Mouse (Mus musculus): ENCODE data around the gene Hsd11b1. TPM values are rescaled to one million over a fixed set of nuclear protein-coding genes. Genes with fewer than 3 reads are reported as not detected.

The Hsd11b1 gene
- total RNA-seq, 2 experiments from 2014 or later, result 3.7 to 3.9 TPM

GRCm38 (mm10) chr1:193250026-193250425 is 13.8 kb downstream of the Hsd11b1 start:
- no peak for DNase-seq (ENCODE audit: low spot score in 2 of 2)

- DNase-seq (ENCODE audit: low spot score in 2 of 2), result no peak
Measured at GRCm38 (mm10) chr1:193244235-193244634, 19.6 kb downstream of the Hsd11b1 start.

- no peak for DNase-seq (ENCODE audit: low spot score in 2 of 2)
Measured at GRCm38 (mm10) chr1:193243571-193244193, 20.2 kb downstream of the Hsd11b1 start.

- DNase-seq (ENCODE audit: low spot score in 2 of 2), result no peak
Measured at GRCm38 (mm10) chr1:193242863-193243262, 21.0 kb downstream of the Hsd11b1 start.

- peak; percentile 46 to 75 for DNase-seq (ENCODE audit: low spot score in 2 of 2)
Measured at GRCm38 (mm10) chr1:193242238-193242637, 21.6 kb downstream of the Hsd11b1 start.

- no peak for DNase-seq (ENCODE audit: low spot score in 2 of 2)
Measured at GRCm38 (mm10) chr1:193241436-193241835, 22.4 kb downstream of the Hsd11b1 start.

GRCm38 (mm10) chr1:193238426-193238825 is 25.4 kb downstream of the Hsd11b1 start:
- no peak for DNase-seq (ENCODE audit: low spot score in 2 of 2)

- no peak for DNase-seq (ENCODE audit: low spot score in 2 of 2)
Measured at GRCm38 (mm10) chr1:193234930-193235329, 28.9 kb downstream of the Hsd11b1 start.

GRCm38 (mm10) chr1:193234130-193234645 is 29.7 kb downstream of the Hsd11b1 start:
- DNase-seq (ENCODE audit: low spot score in 2 of 2), result no peak

GRCm38 (mm10) chr1:193232732-193233131 is 31.1 kb downstream of the Hsd11b1 start:
- DNase-seq (ENCODE audit: low spot score in 2 of 2), result no peak

- DNase-seq (ENCODE audit: low spot score in 2 of 2), result no peak
Measured at GRCm38 (mm10) chr1:193230935-193231334, 32.9 kb downstream of the Hsd11b1 start.

- DNase-seq (ENCODE audit: low spot score in 2 of 2), result no peak
Measured at GRCm38 (mm10) chr1:193230531-193230930, 33.3 kb downstream of the Hsd11b1 start.

- no peak for DNase-seq (ENCODE audit: low spot score in 2 of 2)
Measured at GRCm38 (mm10) chr1:193229570-193229969, 34.3 kb downstream of the Hsd11b1 start.

GRCm38 (mm10) chr1:193227537-193227936 is 36.3 kb downstream of the Hsd11b1 start:
- DNase-seq (ENCODE audit: low spot score in 2 of 2), result no peak

GRCm38 (mm10) chr1:193226724-193227522 is 37.0 kb downstream of the Hsd11b1 start:
- DNase-seq (ENCODE audit: low spot score in 2 of 2), result no peak

GRCm38 (mm10) chr1:193226114-193226513 is 37.8 kb downstream of the Hsd11b1 start:
- no peak for DNase-seq (ENCODE audit: low spot score in 2 of 2)

GRCm38 (mm10) chr1:193225531-193225930 is 38.3 kb downstream of the Hsd11b1 start:
- no peak for DNase-seq (ENCODE audit: low spot score in 2 of 2)

- DNase-seq (ENCODE audit: low spot score in 2 of 2), result no peak
Measured at GRCm38 (mm10) chr1:193220408-193220807, 43.5 kb downstream of the Hsd11b1 start.

- no peak for DNase-seq (ENCODE audit: low spot score in 2 of 2)
Measured at GRCm38 (mm10) chr1:193216000-193216399, 47.9 kb downstream of the Hsd11b1 start.

GRCm38 (mm10) chr1:193214053-193214452 is 49.8 kb downstream of the Hsd11b1 start:
- DNase-seq (ENCODE audit: low spot score in 2 of 2), result no peak

- DNase-seq (ENCODE audit: low spot score in 2 of 2), result no peak
Measured at GRCm38 (mm10) chr1:193211371-193211770, 52.5 kb downstream of the Hsd11b1 start.

- DNase-seq (ENCODE audit: low spot score in 2 of 2), result peak in 1 of 2 experiments; percentile 40
Measured at GRCm38 (mm10) chr1:193208178-193208577, 55.7 kb downstream of the Hsd11b1 start.

Measured in gastrocnemius, postnatal 4 days (tissue).